Mouse (Mus musculus) neural tube, embryonic 15.5 days (tissue): ENCODE measurements around the gene Hunk. TPM values are rescaled to one million over a fixed set of nuclear protein-coding genes. Genes with fewer than 3 reads are reported as not detected.
A peak's percentile ranks its signal among the peaks of the same experiment; 100 is the strongest.

Experiments used
- ATAC-seq: fragments of 200-750 bp; cut with Nextera tagmentation; 2 replicates; pipeline ENCODE4 v1.8.0; 2017; ENCODE audit warnings: mild to moderate bottlenecking, moderate TSS enrichment, moderate library complexity; ENCODE audit not compliant: low FRiP score
- H3K27ac ChIP-seq: fragments of 300-500 bp; sonication (generic); replicated peaks from 2 replicates; pipeline ENCODE4 v1.5.1; 2015; ENCODE audit warnings: mild to moderate bottlenecking, inconsistent platforms
- H3K27me3 ChIP-seq: fragments of 300-500 bp; sonication (generic); replicated peaks from 2 replicates; pipeline ENCODE4 v1.6.1; 2015; ENCODE audit warnings: inconsistent platforms
- H3K36me3 ChIP-seq: fragments of 300-500 bp; sonication (generic); 2 replicates; pipeline ENCODE4 v1.6.1; 2015; ENCODE audit warnings: inconsistent platforms
- H3K4me1 ChIP-seq: fragments of 300-500 bp; sonication (generic); 2 replicates; pipeline ENCODE4 v1.6.1; 2015; ENCODE audit warnings: inconsistent platforms
- H3K4me2 ChIP-seq: fragments of 300-500 bp; sonication (generic); 2 replicates; pipeline ENCODE4 v1.6.1; 2015; ENCODE audit warnings: inconsistent platforms, mild to moderate bottlenecking, moderate library complexity
- H3K4me3 ChIP-seq: fragments of 300-500 bp; sonication (generic); replicated peaks from 2 replicates; pipeline ENCODE4 v1.5.1; 2015; ENCODE audit warnings: mild to moderate bottlenecking, inconsistent platforms
- H3K9ac ChIP-seq: fragments of 300-500 bp; sonication (generic); replicated peaks from 2 replicates; pipeline ENCODE4 v1.6.1; 2015; ENCODE audit warnings: mild to moderate bottlenecking, inconsistent platforms
- H3K9me3 ChIP-seq: fragments of 300-500 bp; sonication (generic); replicated peaks from 2 replicates; pipeline ENCODE4 v1.6.1; 2016; ENCODE audit warnings: inconsistent platforms
- WGBS: fragments of 180-500 bp; shearing (Covaris S2); methylation state at CpG from one replicate; pipeline ENCODE4 v1.1.7; 2015; ENCODE audit warnings: mixed read lengths; 5-methylcytosine and 5-hydroxymethylcytosine counted together
- polyA plus RNA-seq: library from polyadenylated mRNA; unstranded; fragments of >200 nt; fragmentation: Nextera tagmentation; extraction: Ambion mirVana; gene quantifications from 2 replicates; pipeline ENCODE4 v1.2.1, GENCODE M21; 2015

Hunk gene
- polyA plus RNA-seq, 1 experiment from 2014 or later = 5.1 TPM

DNA sequence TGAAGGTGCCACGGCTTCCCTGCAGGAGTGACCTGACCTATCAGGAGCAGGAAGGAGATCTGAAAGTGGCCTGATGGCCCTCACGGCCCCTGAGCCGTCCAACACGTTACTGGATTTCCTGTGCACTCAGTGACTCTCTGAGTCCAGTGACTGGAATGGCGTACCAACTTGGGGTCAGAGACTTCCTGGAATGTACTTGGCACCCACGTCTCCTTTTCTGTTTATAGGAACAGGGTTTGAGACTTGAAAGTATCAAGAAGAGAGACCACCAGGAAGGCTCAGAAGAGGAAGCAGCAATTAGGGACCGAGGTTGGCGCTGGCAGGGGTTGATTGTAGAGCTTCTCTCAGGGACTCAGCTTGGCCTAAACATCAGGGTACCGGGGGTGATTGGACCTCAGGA is 131.2 kb downstream of the Hunk start:
- no peak overlapping the region for H3K27ac ChIP-seq
- H3K36me3 ChIP-seq = no peaks in the 10 kb centered on the region
- H3K4me3 ChIP-seq = no peak overlapping the region
- H3K27me3 ChIP-seq = no peaks in the 10 kb centered on the region
- no peaks in the 10 kb centered on the region for H3K9me3 ChIP-seq
- peaks cover 25% of the 10 kb centered on the region for H3K4me1 ChIP-seq
- ATAC-seq = no peak
- H3K9ac ChIP-seq = no peak overlapping the region
- WGBS = 83% methylated on average over 9 of the region's 9 CpGs
- H3K4me2 ChIP-seq = no peak overlapping the region

DNA sequence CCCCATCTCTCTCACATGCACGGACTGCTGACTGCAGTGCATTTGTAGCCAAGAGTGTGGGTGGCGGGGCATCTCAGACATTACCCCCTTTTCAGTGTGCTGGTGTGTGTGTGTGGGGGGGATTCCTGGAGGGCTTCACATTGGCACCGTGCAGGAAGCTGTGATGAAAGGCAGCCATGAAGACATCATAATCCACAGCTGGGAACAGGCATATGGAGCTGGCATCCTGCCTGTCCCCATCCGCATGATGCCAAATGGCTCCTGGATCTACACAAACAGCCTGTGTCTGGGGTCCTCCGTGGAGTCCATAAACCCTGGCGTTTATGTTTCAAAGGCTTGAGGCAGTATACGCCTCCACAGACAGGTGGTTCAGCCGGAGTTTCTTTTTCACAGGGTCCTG is 132.4 kb downstream of the Hunk start:
- H3K36me3 ChIP-seq = no peaks in the 10 kb centered on the region
- H3K9ac ChIP-seq = no peak overlapping the region
- H3K27me3 ChIP-seq = no peaks in the 10 kb centered on the region
- peaks cover 30% of the 10 kb centered on the region for H3K4me1 ChIP-seq
- WGBS = 52% methylated on average over 8 of the region's 8 CpGs
- H3K27ac ChIP-seq = no peak overlapping the region
- no peaks in the 10 kb centered on the region for H3K9me3 ChIP-seq
- H3K4me2 ChIP-seq = no peak overlapping the region
- peak; percentile 32; the same call in 1 of the 2 replicates for ATAC-seq
- H3K4me3 ChIP-seq = no peak overlapping the region

DNA sequence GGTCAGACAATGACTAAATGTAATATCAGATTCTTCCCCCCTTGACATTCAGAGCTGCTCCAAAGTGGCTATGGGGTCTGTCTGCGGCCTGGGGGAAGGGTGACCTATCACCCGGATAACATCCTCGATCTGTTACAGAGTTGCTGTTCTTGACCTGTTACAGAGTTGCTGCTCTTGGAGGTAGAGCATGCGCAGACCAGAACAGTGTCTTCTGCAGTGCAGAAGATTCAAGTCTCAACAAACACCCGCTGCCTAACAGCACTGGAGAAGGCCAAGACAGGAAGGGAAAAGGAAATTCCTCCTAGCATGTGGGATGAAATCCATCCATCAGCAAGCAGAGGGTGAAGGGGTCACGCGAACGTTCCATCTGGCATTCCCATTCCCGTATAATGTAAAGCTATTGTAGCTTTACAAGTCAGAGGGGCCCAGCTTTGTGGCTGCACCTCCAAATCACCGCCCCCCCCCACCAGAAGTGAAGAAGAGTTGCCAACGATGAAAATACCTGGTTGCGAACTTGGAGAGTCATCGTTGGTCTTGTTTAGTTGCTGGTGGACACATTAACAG is 133.0 kb downstream of the Hunk start:
- ATAC-seq = no peak
- Histone ChIP-seq H3K4me1 (peaks cover 30% of the 10 kb centered on the region), H3K4me3 (no peak overlapping the region), H3K27me3 (no peaks in the 10 kb centered on the region), H3K9me3 (no peaks in the 10 kb centered on the region), H3K36me3 (no peaks in the 10 kb centered on the region), H3K9ac (no peak overlapping the region), H3K4me2 (no peak overlapping the region), H3K27ac (no peak overlapping the region)
- 79% methylated on average over 13 of the region's 13 CpGs for WGBS

DNA sequence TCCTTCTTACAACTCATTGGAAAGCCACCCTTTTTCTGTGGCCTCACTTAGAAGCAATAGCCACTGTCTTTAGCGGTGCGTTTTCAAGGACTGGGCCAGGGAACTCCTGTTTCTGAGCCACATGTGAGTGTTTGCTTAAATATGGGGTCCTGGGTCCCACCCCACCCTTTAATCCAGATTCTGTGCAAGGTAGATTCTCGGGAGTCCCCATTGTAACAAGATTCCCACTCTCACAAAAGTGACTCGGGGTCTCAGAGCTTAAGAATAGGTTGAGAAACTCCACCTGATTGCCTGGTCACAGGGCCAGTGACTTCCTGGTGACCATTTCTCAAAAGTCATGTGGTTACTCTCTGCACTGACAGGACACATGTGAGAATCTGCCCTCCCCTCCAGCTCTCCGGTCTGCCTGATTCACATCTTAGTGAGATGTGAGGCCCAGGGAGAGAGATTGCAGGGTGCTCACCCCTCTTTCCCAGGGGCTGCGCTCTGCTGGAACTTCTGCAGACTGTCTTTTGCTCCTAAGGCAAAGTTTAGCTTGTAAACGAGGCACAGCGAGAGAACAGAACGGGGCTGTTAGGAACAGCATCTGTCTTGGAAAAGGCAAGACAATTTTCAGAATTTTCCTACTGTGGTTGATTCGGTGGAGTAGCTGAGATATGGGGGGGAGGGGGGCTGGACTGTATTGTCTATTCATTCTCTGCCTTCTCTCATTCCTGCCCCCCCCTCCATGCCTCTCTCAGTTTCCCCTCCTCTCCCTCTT is 135.6 kb downstream of the Hunk start:
- Histone ChIP-seq H3K36me3 (no peaks in the 10 kb centered on the region), H3K9ac (0 out of 2 replicates have a peak overlapping the region, but pooled peaks have one; percentile 7), H3K27me3 (no peaks in the 10 kb centered on the region), H3K27ac (peak overlapping the region; percentile 18; the same call in 1 of the 2 replicates), H3K4me3 (no peak overlapping the region), H3K4me1 (peaks cover 30% of the 10 kb centered on the region), H3K9me3 (no peaks in the 10 kb centered on the region), H3K4me2 (peak overlapping the region; percentile 11; the same call in 1 of the 2 replicates)
- peak; percentile 19; the same call in 1 of the 2 replicates for ATAC-seq
- WGBS = 13% methylated on average over 10 of the region's 10 CpGs

DNA sequence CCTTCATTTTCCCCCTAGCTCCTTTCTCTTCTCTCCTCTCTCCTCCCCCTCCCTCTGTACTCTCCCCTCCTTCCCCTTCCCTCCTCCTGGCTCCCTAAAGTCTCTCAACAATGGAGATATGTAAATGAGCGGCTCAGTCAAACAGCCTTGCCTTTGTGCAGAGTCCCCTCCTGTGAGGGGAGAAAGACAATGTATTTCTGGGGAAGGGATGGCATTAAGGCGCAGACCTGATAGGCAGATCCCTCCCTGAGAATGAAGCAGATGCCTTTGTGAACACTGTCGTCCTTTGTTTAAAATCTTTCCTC is 136.1 kb downstream of the Hunk start:
- peaks cover 30% of the 10 kb centered on the region for H3K4me1 ChIP-seq
- peak; percentile 60; the same call in 1 of the 2 replicates for ATAC-seq
- H3K4me2 ChIP-seq = peak overlapping the region; percentile 11; the same call in 1 of the 2 replicates
- no peak overlapping the region; the same call in 1 of the 2 replicates for H3K27ac ChIP-seq
- WGBS = 9% methylated on average over 3 of the region's 3 CpGs
- no peak overlapping the region for H3K4me3 ChIP-seq
- no peak overlapping the region for H3K9ac ChIP-seq
- no peaks in the 10 kb centered on the region for H3K36me3 ChIP-seq
- no peaks in the 10 kb centered on the region for H3K27me3 ChIP-seq
- no peaks in the 10 kb centered on the region for H3K9me3 ChIP-seq

DNA sequence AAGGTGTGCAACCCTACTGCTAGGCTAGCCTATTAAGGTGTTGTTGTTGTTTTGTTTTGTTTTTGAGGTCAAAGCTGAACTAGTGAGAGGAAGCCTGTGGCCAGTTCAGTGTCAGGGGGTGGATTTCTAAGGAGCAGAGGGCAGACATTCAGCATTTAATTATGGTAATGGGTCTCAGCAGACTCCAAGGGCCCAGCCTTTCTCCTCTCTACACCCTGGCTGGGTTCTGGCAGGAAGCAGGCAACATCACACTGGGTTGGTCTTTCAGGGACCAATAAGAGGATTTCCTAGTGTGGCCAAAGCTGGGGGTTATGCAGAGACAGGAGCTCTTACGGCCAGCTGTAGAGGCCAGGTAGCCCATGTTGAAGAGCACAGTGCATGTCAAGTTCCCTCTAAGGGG is 136.8 kb downstream of the Hunk start:
- Histone ChIP-seq H3K36me3 (no peaks in the 10 kb centered on the region), H3K9me3 (no peaks in the 10 kb centered on the region), H3K27me3 (no peaks in the 10 kb centered on the region), H3K4me3 (no peak overlapping the region), H3K4me1 (peaks cover 30% of the 10 kb centered on the region), H3K4me2 (no peak overlapping the region), H3K27ac (no peak overlapping the region), H3K9ac (no peak overlapping the region)
- WGBS = 43% methylated on average over 1 of the region's 1 CpGs
- no peak for ATAC-seq

DNA sequence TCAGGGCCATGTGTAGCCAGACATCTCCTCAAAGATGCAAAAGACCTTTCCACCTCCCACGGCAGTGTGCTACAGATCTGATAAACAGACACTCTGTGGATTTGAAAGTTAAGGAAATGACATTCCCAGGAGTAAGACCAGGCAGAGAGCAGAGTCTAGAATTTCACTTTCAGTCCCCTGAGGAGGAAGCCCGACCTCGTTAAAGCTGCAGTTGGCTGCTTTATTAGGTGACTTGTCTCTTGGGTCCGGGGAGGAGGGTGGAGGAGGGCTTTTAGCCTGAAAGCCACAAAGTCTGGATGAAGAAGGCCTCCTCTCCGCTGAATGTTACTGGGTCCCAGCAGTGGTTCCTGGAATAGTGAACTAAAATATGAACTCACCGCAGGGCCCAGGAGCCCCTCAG is 137.6 kb downstream of the Hunk start:
- Histone ChIP-seq H3K36me3 (no peaks in the 10 kb centered on the region), H3K4me1 (peaks cover 25% of the 10 kb centered on the region), H3K4me2 (no peak overlapping the region), H3K27me3 (no peaks in the 10 kb centered on the region), H3K9ac (no peak overlapping the region), H3K27ac (no peak overlapping the region), H3K9me3 (no peaks in the 10 kb centered on the region), H3K4me3 (no peak overlapping the region)
- WGBS = 39% methylated on average over 6 of the region's 6 CpGs
- no peak for ATAC-seq

DNA sequence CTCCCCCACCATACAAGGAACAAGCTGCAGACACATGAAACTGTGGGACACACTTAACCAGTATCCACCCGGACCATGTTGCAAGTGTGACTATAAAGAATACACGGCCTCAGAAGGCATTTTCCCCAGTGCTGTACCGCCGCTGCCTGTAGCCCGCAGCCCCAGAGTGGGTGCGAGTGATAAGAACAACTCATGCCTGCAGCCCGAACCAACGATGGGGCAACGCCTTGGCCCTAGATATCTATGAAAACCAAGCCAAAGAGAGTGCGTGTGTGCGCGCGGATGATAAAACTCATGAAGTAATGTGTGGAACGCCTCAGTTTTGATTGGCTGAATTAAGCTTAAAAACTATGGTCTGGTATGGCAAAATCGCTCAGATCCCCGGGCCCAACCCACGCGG is 138.1 kb downstream of the Hunk start:
- ATAC-seq = no peak
- Histone ChIP-seq H3K4me2 (no peak overlapping the region), H3K4me1 (peaks cover 20% of the 10 kb centered on the region), H3K9ac (no peak overlapping the region), H3K9me3 (no peaks in the 10 kb centered on the region), H3K27me3 (no peaks in the 10 kb centered on the region), H3K27ac (no peak overlapping the region), H3K36me3 (no peaks in the 10 kb centered on the region), H3K4me3 (no peak overlapping the region)
- 95% methylated on average over 18 of the region's 18 CpGs for WGBS

DNA sequence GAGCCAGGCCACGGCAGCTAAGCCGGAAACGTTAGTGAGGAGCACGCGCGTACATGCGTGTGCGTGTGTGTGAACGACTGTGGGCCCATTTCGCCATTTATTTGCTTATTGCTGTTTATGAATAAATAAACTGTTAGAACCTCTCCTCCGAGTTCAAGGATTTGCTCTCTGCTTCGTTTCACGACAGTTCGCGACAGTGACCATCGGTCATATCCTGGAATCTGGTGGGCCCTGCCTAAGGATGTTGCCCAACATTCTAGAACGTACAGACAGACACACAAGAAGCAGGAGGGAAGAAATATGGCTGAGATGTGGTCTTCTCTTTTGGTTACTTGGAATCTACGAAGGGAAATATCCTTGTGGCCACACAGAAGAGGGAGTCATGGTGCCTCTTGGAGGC is 138.6 kb downstream of the Hunk start:
- WGBS = 98% methylated on average over 18 of the region's 18 CpGs
- no peak for ATAC-seq
- Histone ChIP-seq H3K4me1 (peaks cover 18% of the 10 kb centered on the region), H3K9me3 (no peaks in the 10 kb centered on the region), H3K27me3 (no peaks in the 10 kb centered on the region), H3K36me3 (no peaks in the 10 kb centered on the region), H3K4me2 (no peak overlapping the region), H3K27ac (no peak overlapping the region), H3K4me3 (no peak overlapping the region), H3K9ac (no peak overlapping the region)

DNA sequence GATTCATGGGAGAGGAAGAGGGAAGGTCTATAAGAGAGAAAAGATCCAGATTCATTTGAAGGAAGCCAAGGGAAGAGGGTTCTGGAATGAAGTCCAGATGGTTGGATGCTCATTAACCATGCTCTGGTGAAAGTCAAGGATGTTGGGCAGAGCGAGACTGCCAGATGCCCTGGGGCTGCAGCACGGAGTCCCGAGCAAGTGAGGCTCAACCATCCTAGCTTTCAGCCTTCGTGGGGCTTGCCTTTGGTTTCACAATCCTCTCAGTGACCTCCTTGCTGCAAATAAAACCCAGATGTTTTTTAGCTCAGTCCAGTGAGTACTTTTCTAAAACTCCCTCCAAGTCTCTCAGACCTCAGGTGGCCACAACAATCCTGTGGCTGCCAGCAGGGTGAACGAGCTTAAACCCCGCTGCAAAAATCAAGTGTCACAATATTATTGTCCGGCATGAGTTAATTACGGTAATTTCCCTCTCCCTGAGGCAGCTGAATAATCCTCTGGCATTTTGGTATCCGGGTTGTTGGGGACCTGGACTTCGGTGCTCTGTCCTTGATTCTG is 147.4 kb downstream of the Hunk start:
- H3K27ac ChIP-seq = no peak overlapping the region
- H3K4me1 ChIP-seq = no peaks in the 10 kb centered on the region
- no peaks in the 10 kb centered on the region for H3K27me3 ChIP-seq
- H3K36me3 ChIP-seq = no peaks in the 10 kb centered on the region
- no peaks in the 10 kb centered on the region for H3K9me3 ChIP-seq
- no peak for ATAC-seq
- H3K4me3 ChIP-seq = no peak overlapping the region
- WGBS = 41% methylated on average over 10 of the region's 10 CpGs
- no peak overlapping the region for H3K4me2 ChIP-seq
- no peak overlapping the region for H3K9ac ChIP-seq

DNA sequence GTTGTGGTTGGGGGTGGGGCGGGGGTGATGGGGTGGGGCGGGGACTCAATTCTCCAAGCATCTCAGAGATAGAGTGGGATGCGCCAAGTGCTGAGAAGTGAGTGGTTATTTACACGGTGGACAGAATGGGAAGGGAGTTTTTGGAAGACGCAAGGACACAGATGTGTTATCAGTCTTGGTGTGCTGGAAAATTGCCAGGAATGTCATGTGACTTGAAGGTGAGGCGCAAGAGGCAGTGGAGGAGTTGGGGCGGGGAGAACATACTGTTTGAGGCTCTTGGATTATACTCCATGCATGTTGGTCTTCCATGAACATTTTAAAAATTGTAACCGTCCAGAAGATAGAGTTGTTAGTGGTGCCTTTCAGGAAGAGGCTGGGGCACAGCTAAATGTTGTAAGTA is 148.8 kb downstream of the Hunk start:
- 90% methylated on average over 8 of the region's 8 CpGs for WGBS
- ATAC-seq = no peak
- no peaks in the 10 kb centered on the region for H3K27me3 ChIP-seq

DNA sequence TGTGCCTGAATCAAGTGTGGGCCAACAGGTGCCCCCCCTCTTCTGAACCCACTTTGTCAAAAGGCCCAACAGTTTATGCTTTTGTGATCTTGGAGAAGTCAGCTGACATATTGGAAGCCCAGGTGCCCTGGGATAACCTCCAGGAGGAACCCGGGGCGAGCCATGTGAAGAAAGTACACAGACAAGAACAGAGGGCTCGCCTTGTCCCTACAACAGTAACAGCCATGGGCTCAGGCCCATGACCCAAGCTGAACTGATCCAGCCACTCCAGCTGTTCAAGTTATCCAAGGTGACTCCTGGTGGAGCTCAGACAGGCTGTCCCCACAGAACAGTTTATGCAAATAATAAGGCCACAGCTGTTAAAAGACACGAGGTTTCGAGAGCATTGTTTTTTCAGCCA is 153.1 kb downstream of the Hunk start:
- Histone ChIP-seq H3K4me3 (no peak overlapping the region), H3K9ac (no peak overlapping the region), H3K36me3 (no peaks in the 10 kb centered on the region), H3K4me1 (no peaks in the 10 kb centered on the region), H3K27ac (no peak overlapping the region), H3K4me2 (no peak overlapping the region), H3K27me3 (no peaks in the 10 kb centered on the region), H3K9me3 (no peaks in the 10 kb centered on the region)
- 78% methylated on average over 5 of the region's 5 CpGs for WGBS
- no peak for ATAC-seq

More for the DNA sequence above, 148.8 kb downstream of the Hunk start:
- H3K4me2 ChIP-seq = no peak overlapping the region
- H3K27ac ChIP-seq = no peak overlapping the region
- H3K9ac ChIP-seq = no peak overlapping the region
- no peaks in the 10 kb centered on the region for H3K4me1 ChIP-seq
- H3K4me3 ChIP-seq = no peak overlapping the region
- H3K9me3 ChIP-seq = no peaks in the 10 kb centered on the region
- H3K36me3 ChIP-seq = no peaks in the 10 kb centered on the region
